Mouse (Mus musculus) gonadal fat pad, adult 2 months (tissue): ENCODE measurements at regions not wholly inside any gene's neighbourhood (a gene's known extent, or its start where the extent isn't known, plus 50 kb on each side); places are given as distances from the start of the nearest gene placed in this dataset.
A peak's percentile ranks its signal among the peaks of the same experiment; 100 is the strongest.

Experiments
- DNase-seq: peaks from one replicate; pipeline ENCODE4 v3.0.0-alpha.2; 2012; ENCODE audit warnings: low read depth

DNA sequence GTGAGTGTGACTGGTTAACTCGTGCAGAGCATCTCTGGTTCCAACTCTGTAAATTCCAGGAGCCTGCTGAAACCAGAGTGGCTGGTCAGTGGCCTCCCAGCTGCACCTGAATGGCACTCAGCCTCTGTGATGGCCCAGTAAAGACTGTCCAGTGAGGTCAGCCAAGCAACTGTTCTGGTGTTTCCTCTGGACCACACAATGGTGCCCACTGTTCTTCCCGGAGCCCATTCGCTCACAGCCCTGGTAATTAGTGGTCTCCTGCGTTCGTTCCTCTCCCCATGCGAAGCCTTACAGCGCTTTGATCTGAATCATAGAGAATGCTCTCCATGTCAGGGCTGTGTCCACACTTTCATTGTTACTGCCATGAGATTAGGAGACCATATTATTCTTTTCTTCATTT lies 75.5 kb downstream of the Enkur start:
- DNase-seq, result no peak

DNA sequence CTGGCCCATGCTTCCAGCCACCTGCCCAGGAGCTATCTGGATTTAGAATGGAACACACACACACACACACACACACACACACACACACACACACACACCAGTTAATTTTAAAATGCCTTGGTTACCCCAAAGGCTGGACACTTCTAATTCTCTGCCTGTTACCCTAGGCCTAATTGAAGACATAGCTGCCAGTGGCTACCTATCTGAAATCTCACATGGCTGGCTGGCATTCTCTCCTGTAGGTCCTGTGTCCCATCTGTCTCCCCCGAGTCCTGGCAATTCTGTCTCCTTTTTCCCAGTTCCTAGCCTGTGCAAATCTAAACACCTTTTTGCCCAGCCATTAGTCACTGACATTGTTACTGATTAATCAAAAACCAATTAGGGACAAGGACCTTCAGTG lies 78.6 kb downstream of the Enkur start:
- no peak for DNase-seq

DNA sequence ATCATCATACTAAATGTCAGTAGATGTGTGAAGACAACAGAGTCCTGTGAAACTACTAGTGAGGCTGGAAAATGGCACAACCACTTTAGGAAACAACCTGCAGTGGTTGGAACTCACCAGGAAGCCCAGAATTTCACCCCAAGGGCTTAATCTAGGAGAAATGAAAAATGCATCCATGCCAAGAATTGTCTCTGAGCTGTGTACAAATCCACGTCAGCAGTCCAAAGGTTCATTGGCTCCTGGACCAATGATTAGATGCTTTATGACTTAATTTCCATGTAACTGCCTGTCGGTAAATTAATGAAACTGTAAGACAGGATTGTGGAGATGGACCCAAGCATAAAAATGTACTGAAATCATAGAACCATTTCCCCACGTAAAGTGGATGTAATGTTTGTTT lies 82.7 kb downstream of the Enkur start:
- no peak for DNase-seq

DNA sequence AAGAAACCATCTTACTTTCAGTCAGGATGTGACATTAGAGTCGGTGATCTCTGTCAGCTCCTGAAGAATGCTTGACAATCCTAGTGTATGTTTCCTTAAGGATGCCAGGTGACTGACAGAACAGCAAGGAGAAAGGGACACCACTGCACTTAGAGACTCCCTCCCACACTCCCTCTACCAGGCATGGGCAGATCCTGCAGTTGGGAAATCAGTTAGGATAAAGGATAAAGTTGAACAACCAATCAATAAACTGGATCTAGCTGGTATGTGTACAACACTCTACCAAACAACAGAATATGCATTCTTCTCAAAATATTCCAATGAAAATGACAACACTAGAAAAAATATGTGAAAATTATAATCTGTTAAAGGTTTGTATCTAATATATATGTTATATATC lies 83.5 kb downstream of the Enkur start:
- no peak for DNase-seq

DNA sequence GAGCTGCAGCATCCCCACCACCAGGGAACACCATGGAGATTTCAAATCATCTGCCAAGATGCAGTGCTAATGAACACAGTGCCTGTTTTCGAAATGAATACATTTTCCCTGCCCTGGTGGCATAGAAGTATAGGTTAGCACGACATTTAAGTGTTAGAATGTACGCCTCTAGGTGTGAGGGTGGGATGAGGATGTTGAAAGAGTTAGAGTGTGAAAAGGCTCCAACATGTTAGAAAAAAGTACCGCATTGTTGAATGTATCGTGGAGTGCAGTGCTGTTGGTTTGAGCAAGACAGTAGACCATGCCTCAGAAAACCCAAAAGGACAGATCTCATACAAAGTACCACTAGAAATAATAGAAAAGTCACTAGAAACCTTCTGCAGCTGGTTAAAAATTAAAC lies 88.3 kb downstream of the Enkur start:
- DNase-seq, result no peak

DNA sequence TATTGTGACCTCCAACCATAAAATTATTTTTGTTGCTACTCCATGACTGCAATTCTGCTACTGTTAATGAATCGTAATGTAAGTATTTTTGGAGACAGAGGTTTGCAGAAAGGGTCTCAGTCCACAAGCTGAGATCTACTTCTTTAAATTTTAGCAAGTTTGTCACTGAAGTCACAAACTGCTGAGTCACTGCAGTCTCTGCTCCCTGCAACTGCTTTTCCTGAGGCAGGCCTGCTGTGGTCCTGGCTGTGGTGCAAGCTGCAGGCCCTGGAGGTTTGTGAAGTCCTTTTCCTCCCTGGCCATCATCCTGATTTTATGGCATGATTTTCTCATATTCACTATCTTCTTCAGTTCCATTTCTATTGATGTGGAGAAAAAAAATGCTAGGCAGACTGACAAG lies 93.6 kb downstream of the Enkur start:
- DNase-seq, result no peak

DNA sequence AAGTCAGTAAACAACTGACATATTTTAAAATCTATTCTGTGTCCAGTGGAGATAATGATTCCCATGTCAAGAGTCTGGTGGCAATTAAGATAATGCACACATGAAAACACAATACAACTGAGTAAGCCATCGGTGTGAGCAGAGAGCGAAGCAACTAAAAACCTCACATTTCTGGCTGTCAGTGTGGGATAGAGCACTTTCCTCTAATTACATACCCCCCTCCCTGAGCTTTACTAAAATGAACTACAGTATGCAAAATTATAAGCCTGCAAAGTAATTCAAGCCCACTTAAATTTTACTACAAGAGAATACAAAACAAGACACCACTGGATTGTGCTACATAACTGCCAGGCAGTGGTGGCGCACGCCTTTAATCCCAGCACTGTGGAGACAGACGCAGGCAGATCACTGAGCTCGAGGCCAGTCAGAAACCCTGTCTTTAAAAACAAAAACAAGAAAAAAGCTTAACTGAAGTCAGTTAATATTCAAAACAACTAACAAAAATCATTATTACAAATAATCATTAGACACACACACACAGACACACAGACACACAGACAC lies 104.8 kb downstream of the Enkur start:
- no peak for DNase-seq

DNA sequence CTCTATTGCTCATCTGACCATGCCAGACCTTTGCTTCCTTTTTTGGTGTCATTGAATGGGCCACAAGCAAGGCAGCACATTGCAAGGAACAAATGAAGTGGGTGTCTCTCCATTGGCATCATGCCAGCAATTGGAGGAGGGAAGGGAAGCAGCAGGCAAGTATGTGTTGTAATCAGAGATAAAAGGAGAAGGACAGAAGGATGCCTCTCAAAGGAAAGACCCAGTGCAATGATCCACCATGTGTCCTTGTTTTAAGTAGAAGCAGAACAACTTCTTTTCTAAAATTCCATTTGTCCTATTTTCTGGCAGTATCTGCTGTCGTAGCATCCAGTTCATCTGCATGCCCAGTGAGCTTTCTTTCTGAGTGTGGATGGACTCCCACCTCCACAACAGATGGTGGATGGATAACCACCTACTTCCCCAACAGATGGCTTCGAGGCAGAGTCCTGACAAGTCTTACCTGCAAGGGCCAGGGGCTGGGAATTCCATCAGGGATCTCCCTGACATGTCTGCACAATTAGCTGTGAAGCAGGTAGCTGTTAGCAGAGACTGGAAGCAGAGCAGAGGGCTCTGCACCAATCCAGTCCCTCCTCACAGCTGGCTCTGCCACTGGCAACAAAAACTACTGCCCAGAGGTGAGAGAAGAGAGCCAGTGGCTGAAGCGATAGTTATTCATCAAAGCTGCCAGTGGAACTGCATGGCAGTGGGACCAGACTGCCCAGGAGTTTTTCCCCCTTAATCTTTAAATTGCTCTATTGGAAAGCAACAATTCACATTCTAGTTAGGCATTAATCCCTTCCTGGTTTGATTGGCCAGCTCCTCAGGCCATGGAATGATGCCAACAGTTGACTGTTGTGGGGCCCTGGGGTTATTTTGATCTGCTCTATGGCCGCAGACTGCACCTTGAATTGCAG lies 113.8 kb downstream of the Enkur start:
- DNase-seq, result peak; percentile 28

DNA sequence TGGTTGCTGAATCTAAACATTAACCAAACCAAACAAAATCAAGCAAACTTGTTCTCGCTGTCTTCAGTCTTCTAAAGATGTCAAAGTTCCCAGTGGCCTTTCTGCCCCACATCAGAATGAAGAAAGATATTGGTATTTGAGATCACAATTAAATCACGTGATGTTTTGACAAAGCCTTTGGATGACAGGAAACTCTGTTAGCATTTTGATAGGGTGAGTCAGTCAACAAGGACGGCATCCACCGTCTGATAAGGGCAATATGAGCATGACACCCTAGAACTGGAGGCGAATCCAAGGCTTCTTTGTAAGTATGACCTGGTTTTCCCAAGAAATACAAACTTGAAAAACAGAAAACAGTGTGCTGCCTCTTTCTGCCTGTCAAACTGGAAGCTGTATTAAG lies 116.8 kb upstream of the Arhgap21 start:
- DNase-seq, result no peak

DNA sequence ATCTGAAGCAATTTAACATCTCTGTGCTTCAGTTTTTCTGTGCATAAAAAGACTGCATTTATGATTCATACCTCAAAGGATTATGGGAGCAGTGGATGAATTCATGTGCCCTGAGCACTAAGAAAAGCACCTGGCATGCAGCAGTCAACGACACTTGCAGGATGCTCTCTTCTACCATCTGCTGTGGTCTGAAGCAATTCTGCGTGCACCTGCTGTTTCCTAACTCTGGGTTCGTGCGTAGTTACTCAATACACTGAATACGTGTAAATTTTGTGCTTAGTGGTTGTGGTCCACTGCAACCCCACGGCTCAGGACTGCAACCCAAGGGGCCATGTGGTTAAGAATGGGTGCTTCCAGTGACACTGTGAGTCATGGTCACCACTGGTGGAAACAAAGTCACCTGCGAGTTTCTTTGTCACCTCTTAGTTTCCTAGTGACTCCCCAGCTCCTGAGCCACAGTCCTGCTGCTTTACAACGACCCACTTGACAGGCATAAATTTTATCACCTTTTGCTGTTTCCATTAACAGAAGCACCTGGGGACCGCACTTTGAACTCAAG lies 98.7 kb upstream of the Arhgap21 start:
- no peak for DNase-seq

DNA sequence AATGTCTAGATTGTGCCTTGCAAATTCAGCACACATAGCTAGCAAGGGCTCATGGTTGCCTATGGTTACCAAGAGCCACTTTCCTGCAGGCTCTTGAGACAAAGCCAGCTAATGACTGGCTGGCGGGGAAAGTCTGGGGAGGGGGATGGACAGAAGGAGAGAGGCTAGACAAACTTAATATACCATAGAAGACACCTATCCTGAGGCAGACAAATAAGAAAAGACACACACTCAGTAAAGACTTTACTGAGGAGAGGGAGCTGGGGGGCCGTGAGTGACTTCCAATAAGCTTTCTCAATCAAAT lies 91.6 kb upstream of the Arhgap21 start:
- DNase-seq, result no peak

DNA sequence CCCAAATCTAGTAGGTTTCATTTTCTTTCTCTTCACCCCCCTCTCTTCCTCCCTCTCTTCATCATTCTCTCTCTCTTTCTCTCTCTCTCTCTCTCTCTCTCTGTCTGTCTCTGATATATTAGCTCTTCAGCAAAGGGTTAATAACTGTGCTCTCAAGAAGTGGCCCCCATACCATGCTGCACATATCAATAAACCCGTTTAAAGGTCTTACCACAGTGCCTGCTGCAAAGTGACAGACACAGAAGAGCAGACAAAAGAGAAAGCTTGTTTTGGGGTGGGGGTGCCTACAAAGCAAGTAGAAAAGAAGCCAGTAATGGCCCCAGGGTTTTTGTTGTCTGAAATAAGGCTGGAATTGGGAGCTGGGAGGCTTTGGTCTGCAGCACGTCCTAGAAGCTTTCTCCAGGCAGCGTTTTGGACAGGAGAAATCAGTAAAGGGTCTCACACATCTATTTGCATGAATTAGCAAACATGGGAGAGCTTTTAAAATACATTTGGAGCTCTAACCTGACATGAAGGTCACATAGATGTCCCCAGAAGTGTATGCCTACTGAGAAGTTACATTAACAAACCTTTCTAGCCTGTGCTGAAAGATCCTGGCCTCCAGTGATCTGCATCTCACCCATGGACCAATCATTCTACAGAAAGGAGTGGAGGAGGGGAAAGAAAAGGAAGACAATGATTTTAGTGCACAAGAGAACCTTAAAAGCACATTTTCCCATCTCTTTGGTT lies 91.1 kb upstream of the Arhgap21 start:
- no peak for DNase-seq

DNA sequence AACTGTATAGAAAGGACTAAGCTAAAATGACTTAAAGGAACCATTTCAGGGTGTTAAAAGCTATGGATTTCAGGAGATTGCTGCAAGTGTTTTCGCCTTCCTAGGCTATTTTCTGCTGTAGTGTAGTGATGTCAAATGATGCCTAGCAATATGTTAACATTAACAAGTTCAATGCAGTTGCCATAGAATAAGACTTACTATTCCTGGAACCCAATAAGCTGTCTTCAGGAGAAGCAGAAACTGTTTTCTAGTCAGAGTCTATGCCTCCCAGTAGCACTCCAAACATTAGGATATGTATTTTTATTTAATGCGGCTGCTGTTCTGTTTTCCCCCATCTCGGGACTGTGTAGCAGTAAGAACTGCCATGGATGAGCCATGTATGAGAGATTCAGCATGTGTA lies 90.3 kb upstream of the Arhgap21 start:
- DNase-seq, result no peak

DNA sequence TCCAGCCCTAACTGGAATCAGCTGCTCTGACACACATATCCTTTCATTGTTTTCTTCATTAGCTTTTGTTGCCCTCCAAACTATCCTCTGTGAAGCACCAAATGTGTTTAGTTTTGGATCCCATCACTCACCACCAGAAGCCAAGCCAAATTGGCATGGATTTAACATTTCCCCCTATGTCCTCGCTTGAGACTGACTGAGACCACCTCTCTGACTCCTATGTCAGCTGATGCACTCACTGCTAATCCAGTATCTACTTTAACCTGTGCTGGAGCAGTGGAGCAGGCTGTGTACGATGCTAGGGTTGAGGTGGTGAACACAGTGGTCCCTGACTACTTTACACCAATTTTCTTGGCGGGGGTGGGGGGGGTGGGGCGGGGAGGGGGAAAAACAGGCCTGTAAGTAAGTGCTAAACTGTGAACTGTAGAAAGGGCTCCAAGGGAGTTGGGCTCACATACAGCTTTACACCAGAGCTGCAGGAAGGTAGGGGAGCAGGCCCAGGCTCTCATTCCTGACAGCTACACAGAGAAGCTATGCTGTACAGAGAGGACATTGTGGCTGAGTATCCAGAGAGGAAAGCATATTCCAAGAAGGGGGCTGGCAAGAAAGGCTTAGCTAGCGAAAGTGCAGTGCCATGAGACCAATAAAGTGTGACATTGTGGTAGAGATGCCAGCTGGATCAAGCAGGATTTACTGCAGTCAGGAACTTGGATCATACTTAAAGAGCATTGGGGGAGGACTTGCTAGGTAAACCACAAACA lies 87.9 kb upstream of the Arhgap21 start:
- no peak for DNase-seq

DNA sequence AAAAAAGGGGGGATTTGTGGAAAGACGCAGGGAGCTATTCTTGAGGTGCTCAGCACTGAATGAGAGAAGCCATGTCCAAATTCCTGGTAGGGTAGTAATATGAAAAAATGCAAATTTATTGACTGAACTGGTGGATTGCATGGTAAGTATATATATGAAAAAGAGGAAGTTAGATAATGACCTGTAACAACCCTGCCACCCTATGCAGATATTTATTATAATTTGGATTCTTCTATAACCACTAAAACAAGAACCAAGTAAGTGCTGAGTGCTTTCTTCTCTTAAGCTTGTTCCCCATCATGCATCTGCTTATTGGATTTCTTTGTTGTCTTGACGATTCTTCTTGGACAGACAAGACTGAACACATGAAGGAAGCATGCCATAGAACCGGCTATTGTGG lies 86.7 kb upstream of the Arhgap21 start:
- DNase-seq, result no peak

DNA sequence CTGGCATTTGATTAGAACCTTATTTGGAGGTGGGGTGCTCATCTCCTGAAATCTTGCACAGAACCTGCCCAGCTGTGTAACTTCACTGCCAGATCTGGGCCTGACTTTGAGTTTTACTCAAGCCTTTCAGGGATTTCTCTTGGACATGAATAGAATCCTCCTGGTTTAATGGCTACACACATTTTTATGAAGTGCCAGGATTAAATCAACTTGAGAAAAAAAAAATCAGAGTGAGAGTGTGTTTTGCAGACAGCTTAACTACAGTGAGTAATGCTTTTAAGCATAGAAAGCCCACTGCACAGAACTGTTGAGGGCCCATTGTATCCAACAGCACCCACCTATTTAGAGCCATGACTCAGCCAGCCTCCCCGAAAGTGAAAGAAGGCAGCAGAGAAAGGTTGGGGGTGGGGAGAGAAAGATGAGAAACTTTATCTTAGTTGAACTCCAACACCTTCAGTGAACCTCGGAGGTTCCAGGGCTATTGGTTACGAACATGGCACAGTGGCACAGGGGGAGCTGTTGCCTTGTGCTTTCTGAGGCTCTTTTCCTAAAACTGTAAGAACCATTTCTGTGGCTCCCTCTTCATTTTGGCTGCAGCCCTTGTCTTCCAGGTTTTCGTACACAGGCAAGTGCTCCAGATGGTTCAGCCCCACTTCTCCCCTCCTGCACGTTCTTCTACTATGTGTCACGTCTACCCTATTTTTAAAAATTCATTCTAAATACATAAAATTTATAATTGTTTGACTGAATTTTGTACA lies 85.8 kb upstream of the Arhgap21 start:
- no peak for DNase-seq

DNA sequence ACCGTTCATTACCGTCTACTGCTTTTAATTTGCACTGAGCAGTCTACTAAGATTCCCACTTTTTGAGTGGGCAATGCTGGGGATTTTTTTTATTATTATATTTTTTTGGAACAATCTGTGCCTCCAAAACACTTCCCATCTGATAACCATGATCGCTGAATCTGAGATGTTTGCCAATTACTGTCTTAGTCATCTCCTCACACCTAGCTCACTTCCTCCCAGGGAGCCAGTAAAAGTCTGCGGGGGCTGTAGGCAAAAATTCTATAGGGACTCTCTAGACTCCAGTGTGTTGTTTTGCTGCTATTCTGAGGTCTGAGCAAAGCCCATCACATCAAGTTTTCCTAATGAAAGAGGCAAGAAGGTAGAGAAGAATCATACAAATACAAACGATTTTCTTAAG lies 84.9 kb upstream of the Arhgap21 start:
- no peak for DNase-seq

DNA sequence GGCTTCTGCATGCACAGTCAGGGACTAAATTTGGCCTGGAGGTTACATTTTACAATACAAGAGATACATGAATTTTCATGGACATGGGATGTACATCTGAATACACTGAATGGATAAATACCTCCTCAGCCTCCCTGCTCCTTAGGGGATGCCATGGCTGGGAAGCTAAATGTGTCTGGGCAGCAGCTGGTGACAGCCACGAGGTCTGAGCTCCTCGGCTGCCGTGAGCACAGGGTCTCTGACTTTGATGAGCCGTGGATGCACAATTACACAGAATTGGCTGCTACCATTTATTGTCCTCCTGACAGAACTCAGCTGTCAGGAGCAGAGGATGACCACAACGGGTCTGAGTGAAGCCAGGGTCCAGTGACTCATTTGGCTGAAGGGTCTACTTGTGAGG lies 80.3 kb upstream of the Arhgap21 start:
- no peak for DNase-seq

DNA sequence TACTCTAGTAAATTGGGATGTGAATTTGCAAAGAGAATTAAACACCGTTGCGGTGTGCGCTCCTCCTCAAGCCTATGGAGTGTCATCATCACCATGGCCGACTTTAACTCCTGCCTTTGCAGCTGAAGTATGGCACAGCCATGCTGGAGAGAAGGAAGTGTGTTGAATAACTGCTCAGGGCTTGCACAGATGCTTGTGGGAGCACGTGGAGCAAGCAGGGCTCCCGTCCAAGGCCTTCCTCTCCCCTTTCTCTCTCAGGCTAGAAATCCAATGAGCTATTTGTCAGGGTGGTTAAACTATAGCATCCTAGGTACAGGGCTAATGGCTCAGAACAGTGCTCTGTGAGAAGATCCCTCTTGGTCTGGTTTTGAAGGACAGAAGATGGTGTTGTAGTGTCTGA lies 79.5 kb upstream of the Arhgap21 start:
- DNase-seq, result no peak

DNA sequence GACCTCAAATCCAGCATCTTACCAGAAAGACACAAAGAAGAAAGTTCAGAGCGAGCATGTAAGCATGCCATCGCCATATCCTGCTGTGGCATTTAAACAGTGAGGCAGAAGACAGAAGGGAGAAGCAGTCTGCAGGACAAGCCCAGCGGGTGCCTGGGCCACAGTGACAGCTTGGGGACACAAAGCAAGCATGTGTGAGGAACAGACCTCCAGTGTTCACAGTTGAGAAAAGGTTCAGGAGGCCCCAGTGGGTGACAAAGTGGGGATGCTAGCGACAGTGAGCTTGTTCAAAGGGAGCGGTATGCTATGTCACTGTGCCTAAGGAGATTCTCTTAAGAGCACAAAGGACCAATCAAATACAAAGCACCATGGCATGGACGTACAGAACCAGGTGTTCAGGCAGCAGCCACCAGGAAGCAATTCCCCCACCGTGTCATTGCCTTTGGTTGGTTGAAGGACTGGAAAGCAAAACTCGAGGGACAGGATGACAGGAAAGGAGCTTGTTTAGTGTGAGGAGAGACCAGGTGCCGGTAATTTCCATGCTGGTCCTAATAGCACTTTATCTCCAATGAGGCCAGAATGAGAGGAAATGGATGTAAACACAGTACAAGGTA lies 77.9 kb upstream of the Arhgap21 start:
- no peak for DNase-seq

DNA sequence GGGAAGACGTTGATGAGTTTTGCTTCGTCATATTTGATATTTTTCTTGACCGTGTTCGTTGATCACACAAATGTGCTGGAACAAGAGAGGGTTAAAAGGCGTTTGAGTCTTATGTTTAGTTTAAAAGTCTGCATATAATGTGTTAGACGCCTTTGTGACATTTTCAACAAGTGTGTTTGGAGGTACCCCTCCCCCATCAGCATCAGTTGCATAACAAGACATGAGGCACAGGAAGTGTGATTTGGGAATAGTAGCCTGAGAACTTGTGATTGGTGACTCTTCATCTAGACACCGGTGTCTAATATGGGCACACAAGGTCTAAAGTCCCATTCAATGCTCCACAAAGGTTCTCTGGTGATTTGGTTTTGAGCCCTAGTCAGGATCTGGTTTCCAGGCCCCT lies 76.1 kb upstream of the Arhgap21 start:
- DNase-seq, result no peak
